Mouse (Mus musculus) erythroid progenitor cell, adult 5-6 weeks (primary cell): ENCODE results near the gene Prr12. TPM values are rescaled to one million over a fixed set of nuclear protein-coding genes. Genes with fewer than 3 reads are reported as not detected.

Experiments
- ATAC-seq: replicated peaks from 2 replicates; pipeline ENCODE4 v1.8.0; 2016; ENCODE audit warnings: moderate number of reproducible peaks, mild to moderate bottlenecking, moderate TSS enrichment, inconsistent platforms; ENCODE audit not compliant: poor library complexity, low FRiP score, severe bottlenecking
- total RNA-seq, 2 experiments: library from RNA; stranded (forward) in 1 of 2; stranded (reverse) in 1 of 2; fragments of 150-400 nt in 1 of 2; fragments of 186-747, 209-891 nt in 1 of 2; gene quantifications; 2 replicates each; pipeline versions ENCODE4 v1.2.3 to v1.2.4; 2015 to 2017; ENCODE audit warnings: low replicate concordance in 2 of 2

Prr12 gene
- total RNA-seq, 2 experiments from 2014 or later, result 0.23 to 6.7 TPM

- ATAC-seq, result peak; percentile 79
Measured at GRCm38 (mm10) chr7:45079856-45080255, 27.2 kb upstream of the Prr12 start.

DNA sequence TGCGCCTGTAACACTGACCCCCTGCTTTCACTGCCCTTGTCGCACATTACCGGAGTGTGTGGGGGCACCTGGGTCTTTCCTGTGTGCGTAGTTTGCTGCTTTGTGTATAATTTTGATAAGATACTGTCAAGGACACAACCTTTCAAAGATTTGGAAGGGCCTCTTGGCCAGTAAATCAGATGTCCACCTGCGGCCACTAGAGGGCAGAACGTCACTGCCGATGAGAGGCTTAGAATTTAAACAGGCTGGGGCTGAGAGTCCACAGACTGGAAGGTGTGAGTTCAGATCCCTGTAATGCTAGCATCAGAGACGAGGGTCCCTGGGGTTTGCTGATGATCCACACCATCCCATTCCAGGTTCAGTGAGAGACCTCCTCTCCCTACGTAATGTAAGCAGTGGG is 25.8 kb upstream of the Prr12 start:
- peak; percentile 51; the same call in 1 of the 2 replicates for ATAC-seq

DNA sequence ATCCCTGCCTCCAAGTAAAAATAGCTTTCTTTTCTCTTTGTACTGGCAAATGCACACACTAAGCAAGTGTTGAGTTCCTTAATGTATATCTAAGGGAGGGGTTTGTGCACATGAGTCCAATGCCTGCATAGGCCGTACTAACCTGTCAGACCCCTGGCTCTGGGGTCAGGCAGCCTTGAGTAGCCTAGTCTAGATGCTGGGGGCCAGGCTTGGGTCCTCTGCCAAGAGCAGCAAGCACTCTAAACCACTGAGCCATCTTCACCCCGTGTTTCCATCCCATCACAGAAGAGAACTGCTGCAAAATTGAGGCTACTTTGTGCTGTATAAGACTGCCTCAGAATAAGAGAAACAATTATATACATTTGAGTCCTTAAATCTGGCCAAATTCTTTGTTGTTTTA is 25.1 kb upstream of the Prr12 start:
- ATAC-seq, result no peak

DNA sequence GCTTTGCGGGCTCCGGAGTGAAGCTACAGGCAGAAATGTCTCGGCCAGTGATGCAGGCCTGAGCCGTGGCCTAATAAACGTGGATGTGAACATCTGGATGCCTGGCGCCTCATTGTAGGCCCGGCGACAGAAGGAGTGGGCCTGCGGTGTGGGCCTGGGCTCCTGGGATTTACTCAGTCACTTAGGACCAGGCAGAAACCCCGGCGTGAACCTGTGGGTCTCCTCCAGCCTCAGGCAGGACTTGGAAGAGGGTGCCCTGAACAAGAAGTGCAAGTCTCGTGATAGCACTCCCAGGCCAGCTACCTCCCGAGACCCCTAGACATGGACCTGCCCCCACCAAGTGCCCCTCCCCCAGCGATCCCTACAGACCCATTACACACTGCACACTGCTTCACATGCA is 24.6 kb upstream of the Prr12 start:
- no peak for ATAC-seq

DNA sequence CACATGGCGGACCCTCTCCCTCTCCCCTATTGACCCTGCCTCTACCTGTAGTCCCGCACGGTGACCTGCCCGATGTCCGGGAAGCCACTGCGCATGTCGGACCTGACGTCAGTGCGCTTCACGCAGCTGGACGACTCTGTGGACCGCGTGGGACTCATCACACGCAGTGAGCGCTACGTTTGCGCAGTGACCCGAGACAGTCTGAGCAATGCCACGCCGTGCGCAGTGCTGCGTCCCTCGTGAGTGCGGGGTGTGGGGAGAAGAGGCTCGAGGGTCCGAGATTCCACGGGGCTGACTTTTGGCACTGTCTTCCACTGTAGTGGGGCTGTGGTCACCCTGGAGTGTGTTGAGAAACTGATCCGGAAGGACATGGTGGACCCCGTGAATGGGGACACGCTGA is 23.8 kb upstream of the Prr12 start:
- no peak for ATAC-seq

DNA sequence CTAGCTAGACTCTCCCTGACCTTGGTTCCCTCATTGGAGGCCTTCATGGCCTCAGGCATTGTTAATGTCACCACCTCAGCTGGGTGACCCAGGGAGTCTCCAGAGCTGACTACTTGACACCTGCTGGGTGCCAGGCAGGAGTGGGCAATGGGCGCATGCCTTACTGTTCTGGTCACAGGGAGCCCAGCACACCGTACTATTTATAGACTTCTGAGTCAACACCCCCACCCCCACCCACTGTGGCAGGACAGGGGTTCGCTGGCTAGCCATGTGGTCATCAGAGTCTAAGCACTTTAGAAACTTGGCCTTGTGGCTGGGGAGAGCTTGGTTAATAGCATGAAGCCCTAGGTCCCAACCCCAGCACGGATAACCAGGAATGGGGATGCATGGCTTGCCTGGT is 22.7 kb upstream of the Prr12 start:
- no peak for ATAC-seq

DNA sequence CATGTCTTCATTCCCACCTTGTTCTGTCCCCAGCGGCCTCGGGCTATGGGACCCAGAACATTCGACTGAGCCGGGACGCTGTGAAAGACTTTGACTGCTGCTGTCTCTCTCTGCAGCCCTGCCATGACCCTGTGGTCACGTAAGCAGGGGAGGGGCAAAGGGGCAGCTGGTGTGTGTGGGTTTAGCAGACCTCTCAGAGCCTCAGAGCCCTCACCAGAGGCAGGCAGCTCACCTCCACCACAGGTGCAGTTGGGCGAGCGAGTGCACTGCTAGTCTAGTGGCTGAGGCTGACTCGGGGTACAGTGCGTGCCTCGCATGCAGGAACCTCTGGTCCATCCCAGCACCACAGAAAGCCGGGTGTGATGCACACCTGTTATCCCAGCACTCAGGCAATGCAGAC is 21.3 kb upstream of the Prr12 start:
- no peak for ATAC-seq

DNA sequence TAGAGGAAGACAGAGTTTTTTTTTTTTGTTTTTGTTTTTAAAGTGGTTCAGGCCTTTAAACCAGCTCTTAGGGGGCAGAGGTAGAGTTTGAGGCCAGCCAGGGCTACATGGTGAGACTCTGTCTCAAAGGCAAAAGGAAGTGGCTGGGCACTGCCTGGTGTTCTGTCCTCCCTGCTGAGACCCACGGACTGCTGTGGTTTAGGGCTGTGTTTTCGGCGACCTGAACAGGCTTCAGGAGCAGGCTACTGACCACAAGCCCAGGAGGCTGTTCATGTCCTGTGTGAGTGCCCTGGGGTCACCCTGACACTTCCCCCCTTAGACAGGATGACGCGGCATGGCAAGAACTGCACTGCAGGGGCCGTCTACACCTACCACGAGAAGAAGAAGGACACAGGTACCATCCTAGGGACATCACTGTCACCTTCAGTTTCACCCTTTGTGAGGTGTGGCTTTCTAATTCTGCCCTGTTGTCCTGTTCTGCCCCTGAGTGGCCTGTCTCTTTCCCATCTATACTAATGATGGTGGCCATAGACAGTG is 20.6 kb upstream of the Prr12 start:
- ATAC-seq, result no peak

GRCm38 (mm10) chr7:45072230-45072629 is 19.5 kb upstream of the Prr12 start:
- no peak for ATAC-seq

DNA sequence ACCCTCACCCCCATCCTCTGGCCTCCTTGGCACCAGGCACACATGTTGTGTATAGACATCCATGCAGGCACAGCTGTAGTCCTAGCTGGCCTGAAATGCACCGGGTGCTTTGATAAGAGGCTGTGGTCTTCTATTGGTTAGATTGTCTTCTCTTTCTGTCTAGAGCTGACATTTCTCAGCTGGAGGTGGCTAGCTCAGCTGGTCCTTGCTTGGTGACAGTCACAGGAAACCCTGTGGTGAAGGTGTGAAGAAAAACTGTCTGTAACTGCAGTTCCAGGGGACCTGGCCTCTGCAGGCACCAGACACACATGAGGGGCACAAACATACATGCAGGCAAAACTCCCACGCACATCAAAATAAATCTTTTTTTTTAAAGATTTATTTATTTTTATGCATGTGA is 17.0 kb upstream of the Prr12 start:
- no peak for ATAC-seq

GRCm38 (mm10) chr7:45068000-45068318 is 15.3 kb upstream of the Prr12 start:
- ATAC-seq, result 0 out of 2 replicates have a peak, but pooled peaks have one; percentile 48

- ATAC-seq, result no peak
Measured at GRCm38 (mm10) chr7:45067190-45067999, 14.7 kb upstream of the Prr12 start.

DNA sequence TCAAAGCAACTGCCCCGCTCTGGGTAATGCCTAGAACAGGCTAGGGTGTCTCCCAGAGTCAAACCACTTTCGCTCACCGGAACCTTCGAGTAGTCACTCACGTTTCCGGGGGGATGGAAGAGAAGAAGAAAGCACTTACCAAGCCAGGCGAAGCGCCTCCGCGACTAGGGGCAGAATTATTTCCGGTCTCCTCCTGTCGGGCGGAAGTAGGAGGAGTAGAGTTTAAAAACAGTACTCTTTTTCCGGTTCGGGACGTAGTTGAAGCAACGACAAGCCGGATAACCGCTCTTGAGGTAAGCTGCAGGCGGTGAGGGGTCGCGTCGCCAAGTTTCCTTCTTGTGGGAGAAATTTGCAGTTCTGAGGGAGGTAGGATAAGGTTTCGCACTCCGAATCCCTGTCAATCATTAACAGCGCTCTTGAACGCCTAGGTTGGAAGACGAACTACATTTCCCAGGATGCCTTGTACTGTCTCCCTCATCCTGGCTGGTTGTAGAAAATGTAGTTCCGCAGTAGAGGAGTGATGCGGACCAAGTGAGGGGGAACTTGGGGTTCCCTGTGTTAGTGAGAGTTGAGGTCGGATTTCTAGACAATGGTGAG is 9.7 kb upstream of the Prr12 start, which contains the start of the genes Nosip and Prrg2:
Gene Nosip, plus strand, starts transcription at position 191 of the 597 bp plus-strand sequence.
Gene Prrg2, minus strand, starts transcription at position 439 of the 597 bp plus-strand sequence.
- ATAC-seq, result peak; percentile 96

GRCm38 (mm10) chr7:45061532-45062075 is 8.9 kb upstream of the Prr12 start:
- ATAC-seq, result peak; percentile 23

GRCm38 (mm10) chr7:45060632-45061122 is 8.0 kb upstream of the Prr12 start:
- ATAC-seq, result no peak

GRCm38 (mm10) chr7:45058607-45059571 is 6.2 kb upstream of the Prr12 start:
- no peak for ATAC-seq

DNA sequence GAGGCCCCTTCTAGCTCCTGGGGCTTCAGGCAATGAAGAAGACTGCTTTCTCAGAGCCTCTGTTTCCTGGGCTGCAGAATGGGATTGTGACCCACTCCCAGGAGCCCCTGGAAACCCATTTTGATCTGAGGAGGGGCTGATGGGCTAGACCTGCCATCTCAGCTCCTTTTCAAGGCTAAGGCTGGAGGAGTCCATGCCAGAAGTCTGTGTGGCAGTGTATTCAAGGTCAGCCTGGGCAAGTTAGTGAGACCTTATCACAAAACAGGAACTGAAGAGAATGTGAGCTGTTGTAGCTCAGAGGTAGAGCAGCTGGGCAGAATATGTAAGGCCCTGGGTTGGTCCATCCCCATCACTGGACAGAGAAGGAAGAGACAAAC is 4.3 kb upstream of the Prr12 start:
- ATAC-seq, result no peak

DNA sequence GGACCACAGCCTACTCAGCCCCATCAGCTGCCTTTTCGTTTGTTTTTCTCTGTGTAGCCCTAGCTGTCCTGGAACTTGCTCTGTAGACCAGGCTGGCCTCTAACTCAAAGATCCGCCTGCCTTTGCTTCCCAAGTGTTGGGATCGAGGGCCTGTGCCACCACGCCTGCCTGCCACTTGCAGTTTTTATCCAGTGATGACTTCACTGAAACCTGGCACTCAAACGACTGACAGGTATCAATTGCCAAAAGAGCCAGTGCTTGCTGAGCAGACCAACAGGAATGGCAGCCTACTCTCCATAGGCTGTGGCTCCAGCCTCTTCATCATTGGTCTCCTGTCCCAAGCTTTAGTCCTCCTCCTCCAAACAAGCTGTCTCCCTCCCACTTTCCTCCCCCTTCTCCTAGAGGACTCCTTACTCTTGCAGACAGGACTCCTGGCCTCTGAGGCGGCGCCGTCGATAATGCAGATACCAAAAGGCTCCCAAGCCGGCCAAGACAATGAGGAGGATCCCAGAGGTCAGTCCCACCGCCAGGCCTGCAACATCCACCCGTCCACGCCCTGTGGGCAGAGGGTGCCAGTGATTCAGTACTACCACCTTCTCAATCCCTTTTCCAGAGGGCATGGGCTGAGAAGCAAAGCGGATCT is 3.8 kb upstream of the Prr12 start:
- no peak for ATAC-seq

- ATAC-seq, result peak; percentile 88
Measured at GRCm38 (mm10) chr7:45053931-45054510, 1.3 kb upstream of the Prr12 start.
